Mouse (Mus musculus): ENCODE measurements around the gene Hdac5. TPM values are rescaled to one million over a fixed set of nuclear protein-coding genes. Genes with fewer than 3 reads are reported as not detected.
A peak's percentile ranks its signal among the peaks of the same experiment; 100 is the strongest.

The Hdac5 gene
- total and polyA plus RNA-seq, 2 experiments from 2014 or later = 61.9 to 350 TPM

GRCm38 (mm10) chr11:102156039-102156785 lies 73.8 kb downstream of the Hdac5 start, which contains the start of gene Tmem101:
Gene Tmem101, minus strand, starts transcription at chr11:102156404.
- peak within 1 kb of the TSS; percentile 67 for H3K9ac ChIP-seq (replicated peaks; ENCODE audit: low read length)
- no peaks in the 10 kb centered on the region for H3K27me3 ChIP-seq (ENCODE audit: insufficient read depth, low read length)
- DNase-seq (ENCODE audit: low spot score) = peak; percentile 96
- H3K4me1 ChIP-seq (ENCODE audit: insufficient read depth, low read length) = peaks cover 7% of the 10 kb centered on the region
- TF ChIP-seq CTCF (IDR thresholded peaks at IDR 0.05; ENCODE audit: low read depth) = peak; percentile 54
- H3K9me3 ChIP-seq (ENCODE audit: low read length) = no peaks in the 10 kb centered on the region
- H3K27ac ChIP-seq = peak within 1 kb of the TSS; percentile 74
- ATAC-seq = peak; percentile 92
- under 1% methylated on average over 37 of the region's 37 CpGs for WGBS
- H3K4me2 ChIP-seq (ENCODE audit: low read depth, low read length) = peak within 1 kb of the TSS; percentile 97
- peak within 1 kb of the TSS; percentile 81 for H3K4me3 ChIP-seq (ENCODE audit: low read length)
- H3K36me3 ChIP-seq (ENCODE audit: insufficient read depth, low read length) = no peaks in the 10 kb centered on the region

- ATAC-seq (no peak), DNase-seq (ENCODE audit: low spot score) (no peak)
- Histone ChIP-seq H3K4me2 (ENCODE audit: low read depth, low read length) (no peak overlapping the region), H3K4me1 (ENCODE audit: insufficient read depth, low read length) (no peaks in the 10 kb centered on the region), H3K4me3 (ENCODE audit: low read length) (no peak overlapping the region), H3K36me3 (ENCODE audit: insufficient read depth, low read length) (no peaks in the 10 kb centered on the region), H3K9ac (replicated peaks; ENCODE audit: low read length) (no peak overlapping the region), H3K27ac (no peak overlapping the region), H3K9me3 (ENCODE audit: low read length) (no peaks in the 10 kb centered on the region), H3K27me3 (ENCODE audit: insufficient read depth, low read length) (peaks cover 51% of the 10 kb centered on the region)
- WGBS = 17% methylated on average over 34 of the region's 34 CpGs
- TF ChIP-seq CTCF (IDR thresholded peaks at IDR 0.05; ENCODE audit: low read depth) = peak; percentile 31
These were observed 82.6 kb downstream of the Hdac5 start for GRCm38 (mm10) chr11:102147213-102147989.

- H3K4me1 ChIP-seq (ENCODE audit: insufficient read depth, low read length) = no peaks in the 10 kb centered on the region
- H3K4me2 ChIP-seq (ENCODE audit: low read depth, low read length) = no peak overlapping the region
- no peak overlapping the region for H3K27ac ChIP-seq
- DNase-seq (ENCODE audit: low spot score) = no peak
- WGBS = 12% methylated on average over 17 of the region's 17 CpGs
- no peaks in the 10 kb centered on the region for H3K36me3 ChIP-seq (ENCODE audit: insufficient read depth, low read length)
- no peak overlapping the region for H3K4me3 ChIP-seq (ENCODE audit: low read length)
- ATAC-seq = no peak
- peaks cover 51% of the 10 kb centered on the region for H3K27me3 ChIP-seq (ENCODE audit: insufficient read depth, low read length)
- H3K9ac ChIP-seq (replicated peaks; ENCODE audit: low read length) = no peak overlapping the region
- no peaks in the 10 kb centered on the region for H3K9me3 ChIP-seq (ENCODE audit: low read length)
- TF ChIP-seq CTCF (IDR thresholded peaks at IDR 0.05; ENCODE audit: low read depth) = no peak
These were observed 83.4 kb downstream of the Hdac5 start for GRCm38 (mm10) chr11:102146531-102146930.

- H3K4me1 ChIP-seq (ENCODE audit: insufficient read depth, low read length) = no peaks in the 10 kb centered on the region
- no peak overlapping the region for H3K4me2 ChIP-seq (ENCODE audit: low read depth, low read length)
- 7% methylated on average over 16 of the region's 16 CpGs for WGBS
- DNase-seq (ENCODE audit: low spot score) (no peak), ATAC-seq (no peak)
- H3K36me3 ChIP-seq (ENCODE audit: insufficient read depth, low read length) = no peaks in the 10 kb centered on the region
- H3K9ac ChIP-seq (replicated peaks; ENCODE audit: low read length) = no peak overlapping the region
- no peaks in the 10 kb centered on the region for H3K9me3 ChIP-seq (ENCODE audit: low read length)
- H3K4me3 ChIP-seq (ENCODE audit: low read length) = no peak overlapping the region
- no peak for TF ChIP-seq CTCF (IDR thresholded peaks at IDR 0.05; ENCODE audit: low read depth)
- H3K27me3 ChIP-seq (ENCODE audit: insufficient read depth, low read length) = peaks cover 51% of the 10 kb centered on the region
- H3K27ac ChIP-seq = no peak overlapping the region
These were observed 84.0 kb downstream of the Hdac5 start for GRCm38 (mm10) chr11:102146005-102146404.

GRCm38 (mm10) chr11:102145471-102146001 lies 84.4 kb downstream of the Hdac5 start, which contains the start of gene Nags:
Gene Nags, plus strand, starts transcription at chr11:102145513.
- Histone ChIP-seq H3K27ac (no peak within 1 kb of the TSS), H3K4me3 (ENCODE audit: low read length) (peak within 1 kb of the TSS; percentile 23), H3K9me3 (ENCODE audit: low read length) (no peaks in the 10 kb centered on the region), H3K4me1 (ENCODE audit: insufficient read depth, low read length) (no peaks in the 10 kb centered on the region), H3K36me3 (ENCODE audit: insufficient read depth, low read length) (no peaks in the 10 kb centered on the region), H3K4me2 (ENCODE audit: low read depth, low read length) (peak within 1 kb of the TSS; percentile 32), H3K27me3 (ENCODE audit: insufficient read depth, low read length) (peaks cover 51% of the 10 kb centered on the region), H3K9ac (replicated peaks; ENCODE audit: low read length) (no peak within 1 kb of the TSS)
- DNase-seq (ENCODE audit: low spot score) (no peak), ATAC-seq (0 out of 2 replicates have a peak, but pooled peaks have one; percentile 18)
- WGBS = 2% methylated on average over 49 of the region's 50 CpGs
- TF ChIP-seq CTCF (IDR thresholded peaks at IDR 0.05; ENCODE audit: low read depth) = no peak

GRCm38 (mm10) chr11:102144957-102145470 lies 85.0 kb downstream of the Hdac5 start:
- Histone ChIP-seq H3K36me3 (ENCODE audit: insufficient read depth, low read length) (no peaks in the 10 kb centered on the region), H3K9me3 (ENCODE audit: low read length) (no peaks in the 10 kb centered on the region), H3K4me1 (ENCODE audit: insufficient read depth, low read length) (no peaks in the 10 kb centered on the region), H3K27me3 (ENCODE audit: insufficient read depth, low read length) (peaks cover 51% of the 10 kb centered on the region), H3K27ac (no peak overlapping the region), H3K9ac (replicated peaks; ENCODE audit: low read length) (no peak overlapping the region), H3K4me2 (ENCODE audit: low read depth, low read length) (peak overlapping the region; percentile 32; the same call in 1 of the 2 replicates), H3K4me3 (ENCODE audit: low read length) (peak overlapping the region; percentile 23; the same call in 1 of the 2 replicates)
- DNase-seq (ENCODE audit: low spot score) (no peak), ATAC-seq (no peak)
- WGBS = 26% methylated on average over 13 of the region's 13 CpGs
- no peak for TF ChIP-seq CTCF (IDR thresholded peaks at IDR 0.05; ENCODE audit: low read depth)

Small RNA genes within 50 kb of the gene (microRNA-seq; reads per million reads assigned to microRNA genes)
- gene Mir8101 = 0.18 to 0.72 reads per million in 2 experiments

Other genes starting within 250 kb of the Hdac5 start
- not detected in 2 replicates for gene Cfap97d1, start 245.9 kb downstream of the Hdac5 start, total RNA-seq (2014; rRNA removed)
- not detected in 2 replicates for gene Cfap97d1, start 245.9 kb downstream of the Hdac5 start, polyA plus RNA-seq (2015; fragmentation: Nextera tagmentation; extraction: Ambion mirVana)
- 52.0 and 80.7 TPM in 2 replicates for gene Dusp3, start 243.2 kb downstream of the Hdac5 start, total RNA-seq (2014; rRNA removed)
- 44.7 and 45.2 TPM in 2 replicates for gene Dusp3, start 243.2 kb downstream of the Hdac5 start, polyA plus RNA-seq (2015; fragmentation: Nextera tagmentation; extraction: Ambion mirVana)
- 73.5 and 81.3 TPM in 2 replicates for gene Mpp3, start 201.7 kb downstream of the Hdac5 start, total RNA-seq (2014; rRNA removed)
- gene Mpp3, start 201.7 kb downstream of the Hdac5 start, polyA plus RNA-seq (2015; fragmentation: Nextera tagmentation; extraction: Ambion mirVana) = 53.8 and 54.1 TPM in 2 replicates
- 0.05 and 0.29 TPM in 2 replicates for gene Cd300lg, start 188.7 kb downstream of the Hdac5 start, total RNA-seq (2014; rRNA removed)
- 0.19 and 0.40 TPM in 2 replicates for gene Cd300lg, start 188.7 kb downstream of the Hdac5 start, polyA plus RNA-seq (2015; fragmentation: Nextera tagmentation; extraction: Ambion mirVana)
- 49.0 and 49.9 TPM in 2 replicates for gene Mpp2, start 141.7 kb downstream of the Hdac5 start, total RNA-seq (2014; rRNA removed)
- 25.5 and 26.0 TPM in 2 replicates for gene Mpp2, start 141.7 kb downstream of the Hdac5 start, polyA plus RNA-seq (2015; fragmentation: Nextera tagmentation; extraction: Ambion mirVana)
- not detected in 2 replicates for gene Ppy, start 128.8 kb downstream of the Hdac5 start, total RNA-seq (2014; rRNA removed)
- gene Ppy, start 128.8 kb downstream of the Hdac5 start, polyA plus RNA-seq (2015; fragmentation: Nextera tagmentation; extraction: Ambion mirVana) = not detected in 2 replicates
- 25.8 and 42.9 TPM in 2 replicates for gene Pyy, start 122.3 kb downstream of the Hdac5 start, total RNA-seq (2014; rRNA removed)
- 5.7 and 9.5 TPM in 2 replicates for gene Pyy, start 122.3 kb downstream of the Hdac5 start, polyA plus RNA-seq (2015; fragmentation: Nextera tagmentation; extraction: Ambion mirVana)
- gene Nags, start 84.7 kb downstream of the Hdac5 start, total RNA-seq (2014; rRNA removed) = not detected in 2 replicates
- 0.09 and 0.14 TPM in 2 replicates for gene Nags, start 84.7 kb downstream of the Hdac5 start, polyA plus RNA-seq (2015; fragmentation: Nextera tagmentation; extraction: Ambion mirVana)
- gene Tmem101, start 73.8 kb downstream of the Hdac5 start, total RNA-seq (2014; rRNA removed) = 37.4 and 45.4 TPM in 2 replicates
- 40.6 and 42.5 TPM in 2 replicates for gene Tmem101, start 73.8 kb downstream of the Hdac5 start, polyA plus RNA-seq (2015; fragmentation: Nextera tagmentation; extraction: Ambion mirVana)
- 65.7 and 167 TPM in 2 replicates for gene Lsm12, start 44.9 kb downstream of the Hdac5 start, total RNA-seq (2014; rRNA removed)
- gene Lsm12, start 44.9 kb downstream of the Hdac5 start, polyA plus RNA-seq (2015; fragmentation: Nextera tagmentation; extraction: Ambion mirVana) = 147 and 153 TPM in 2 replicates
- gene G6pc3, start 40.5 kb downstream of the Hdac5 start, total RNA-seq (2014; rRNA removed) = 67.5 and 70.1 TPM in 2 replicates
- gene G6pc3, start 40.5 kb downstream of the Hdac5 start, polyA plus RNA-seq (2015; fragmentation: Nextera tagmentation; extraction: Ambion mirVana) = 43.8 and 46.2 TPM in 2 replicates
- 2.3 and 2.4 TPM in 2 replicates for gene BC030867, start 18.7 kb upstream of the Hdac5 start, total RNA-seq (2014; rRNA removed)
- 2.1 and 2.3 TPM in 2 replicates for gene BC030867, start 18.7 kb upstream of the Hdac5 start, polyA plus RNA-seq (2015; fragmentation: Nextera tagmentation; extraction: Ambion mirVana)
- 2.2 and 2.6 TPM in 2 replicates for gene Asb16, start 38.6 kb upstream of the Hdac5 start, total RNA-seq (2014; rRNA removed)
- gene Asb16, start 38.6 kb upstream of the Hdac5 start, polyA plus RNA-seq (2015; fragmentation: Nextera tagmentation; extraction: Ambion mirVana) = 0.29 and 0.41 TPM in 2 replicates
- 81.8 and 92.7 TPM in 2 replicates for gene Tmub2, start 54.8 kb upstream of the Hdac5 start, total RNA-seq (2014; rRNA removed)
- gene Tmub2, start 54.8 kb upstream of the Hdac5 start, polyA plus RNA-seq (2015; fragmentation: Nextera tagmentation; extraction: Ambion mirVana) = 71.0 and 72.2 TPM in 2 replicates
- 146 and 149 TPM in 2 replicates for gene Atxn7l3, start 66.5 kb upstream of the Hdac5 start, total RNA-seq (2014; rRNA removed)
- 22.8 and 23.7 TPM in 2 replicates for gene Atxn7l3, start 66.5 kb upstream of the Hdac5 start, polyA plus RNA-seq (2015; fragmentation: Nextera tagmentation; extraction: Ambion mirVana)
- 53.7 and 63.7 TPM in 2 replicates for gene Ubtf, start 89.6 kb upstream of the Hdac5 start, total RNA-seq (2014; rRNA removed)
- gene Ubtf, start 89.6 kb upstream of the Hdac5 start, polyA plus RNA-seq (2015; fragmentation: Nextera tagmentation; extraction: Ambion mirVana) = 74.6 and 76.1 TPM in 2 replicates
- gene Slc4a1, start 136.0 kb upstream of the Hdac5 start, total RNA-seq (2014; rRNA removed) = 0.22 and 0.84 TPM in 2 replicates
- 0.48 and 0.54 TPM in 2 replicates for gene Slc4a1, start 136.0 kb upstream of the Hdac5 start, polyA plus RNA-seq (2015; fragmentation: Nextera tagmentation; extraction: Ambion mirVana)
- gene Rundc3a, start 163.2 kb upstream of the Hdac5 start, total RNA-seq (2014; rRNA removed) = 310 and 349 TPM in 2 replicates
- 114 and 125 TPM in 2 replicates for gene Rundc3a, start 163.2 kb upstream of the Hdac5 start, polyA plus RNA-seq (2015; fragmentation: Nextera tagmentation; extraction: Ambion mirVana)
- gene Slc25a39, start 177.8 kb upstream of the Hdac5 start, total RNA-seq (2014; rRNA removed) = 169 and 194 TPM in 2 replicates
- 165 and 176 TPM in 2 replicates for gene Slc25a39, start 177.8 kb upstream of the Hdac5 start, polyA plus RNA-seq (2015; fragmentation: Nextera tagmentation; extraction: Ambion mirVana)
- 85.6 and 98.5 TPM in 2 replicates for gene Grn, start 200.1 kb upstream of the Hdac5 start, total RNA-seq (2014; rRNA removed)
- gene Grn, start 200.1 kb upstream of the Hdac5 start, polyA plus RNA-seq (2015; fragmentation: Nextera tagmentation; extraction: Ambion mirVana) = 98.4 and 104 TPM in 2 replicates
- gene Fam171a2, start 217.5 kb upstream of the Hdac5 start, total RNA-seq (2014; rRNA removed) = 546 and 699 TPM in 2 replicates
- gene Fam171a2, start 217.5 kb upstream of the Hdac5 start, polyA plus RNA-seq (2015; fragmentation: Nextera tagmentation; extraction: Ambion mirVana) = 20.6 and 21.0 TPM in 2 replicates
- gene Itga2b, start 240.0 kb upstream of the Hdac5 start, total RNA-seq (2014; rRNA removed) = 3.5 and 5.6 TPM in 2 replicates
- 13.7 and 14.2 TPM in 2 replicates for gene Itga2b, start 240.0 kb upstream of the Hdac5 start, polyA plus RNA-seq (2015; fragmentation: Nextera tagmentation; extraction: Ambion mirVana)